Mouse (Mus musculus) heart, embryonic 12.5 days (tissue): Measurements from ENCODE around the gene Esrrg. TPM values are rescaled to one million over a fixed set of nuclear protein-coding genes. Genes with fewer than 3 reads are reported as not detected.
A peak's percentile ranks its signal among the peaks of the same experiment; 100 is the strongest.

Experiments
- ATAC-seq: fragments of 200-750 bp; cut with Nextera tagmentation; 2 replicates; pipeline ENCODE4 v1.8.0; 2017; ENCODE audit warnings: moderate TSS enrichment, moderate library complexity; ENCODE audit not compliant: insufficient number of reproducible peaks, low FRiP score
- H3K27ac ChIP-seq: fragments of 300-500 bp; sonication (generic); 2 replicates; pipeline ENCODE4 v1.5.1; 2016; ENCODE audit warnings: mild to moderate bottlenecking, moderate library complexity; ENCODE audit not compliant: poor library complexity, severe bottlenecking
- H3K27me3 ChIP-seq: fragments of 300-500 bp; sonication (generic); replicated peaks from 2 replicates; pipeline ENCODE4 v1.6.1; 2016; ENCODE audit warnings: mild to moderate bottlenecking, moderate library complexity
- H3K36me3 ChIP-seq: fragments of 300-500 bp; sonication (generic); 2 replicates; pipeline ENCODE4 v1.6.1; 2016; ENCODE audit warnings: mild to moderate bottlenecking, moderate library complexity
- H3K4me1 ChIP-seq: fragments of 300-500 bp; sonication (generic); replicated peaks from 2 replicates; pipeline ENCODE4 v1.6.1; 2016; ENCODE audit warnings: mild to moderate bottlenecking
- H3K4me2 ChIP-seq: fragments of 300-500 bp; sonication (generic); 2 replicates; pipeline ENCODE4 v1.6.1; 2016; ENCODE audit warnings: mild to moderate bottlenecking, moderate library complexity
- H3K4me3 ChIP-seq: fragments of 300-500 bp; sonication (generic); 2 replicates; pipeline ENCODE4 v1.5.1; 2016; ENCODE audit warnings: mild to moderate bottlenecking
- H3K9ac ChIP-seq: fragments of 300-500 bp; sonication (generic); 2 replicates; pipeline ENCODE4 v1.6.1; 2016; ENCODE audit warnings: mild to moderate bottlenecking, moderate library complexity
- H3K9me3 ChIP-seq: fragments of 300-500 bp; sonication (generic); replicated peaks from 2 replicates; pipeline ENCODE4 v1.6.1; 2016; ENCODE audit warnings: mild to moderate bottlenecking, moderate library complexity
- WGBS: fragments of 180-500 bp; shearing (Covaris S2); methylation state at CpG from one replicate; pipeline ENCODE4 v1.1.7; 2016; 5-methylcytosine and 5-hydroxymethylcytosine counted together
- polyA plus RNA-seq: library from polyadenylated mRNA; unstranded; fragments of >200 nt; fragmentation: Nextera tagmentation; extraction: Ambion mirVana; gene quantifications from 2 replicates; pipeline ENCODE4 v1.2.1, GENCODE M21; 2016

Gene Esrrg
- polyA plus RNA-seq, 1 experiment from 2014 or later = 33.3 TPM

GRCm38 (mm10) chr1:188207421-188207820, 598.8 kb downstream of the Esrrg start:
- 67% methylated on average over 6 of the region's 6 CpGs for WGBS

GRCm38 (mm10) chr1:188209025-188209424, 600.4 kb downstream of the Esrrg start:
- no peaks in the 10 kb centered on the region for H3K27me3 ChIP-seq
- no peak overlapping the region for H3K9ac ChIP-seq
- H3K4me1 ChIP-seq = no peaks in the 10 kb centered on the region
- no peaks in the 10 kb centered on the region for H3K9me3 ChIP-seq
- H3K36me3 ChIP-seq = peaks cover 13% of the 10 kb centered on the region; the same call in 1 of the 2 replicates
- H3K27ac ChIP-seq = no peak overlapping the region
- no peak for ATAC-seq
- 80% methylated on average over 1 of the region's 1 CpGs for WGBS
- no peak overlapping the region for H3K4me3 ChIP-seq
- no peak overlapping the region for H3K4me2 ChIP-seq

More at GRCm38 (mm10) chr1:188207421-188207820, 598.8 kb downstream of the Esrrg start:
- Histone ChIP-seq H3K9ac (no peak overlapping the region), H3K36me3 (peaks cover 13% of the 10 kb centered on the region; the same call in 1 of the 2 replicates), H3K4me3 (no peak overlapping the region), H3K27me3 (no peaks in the 10 kb centered on the region), H3K9me3 (no peaks in the 10 kb centered on the region), H3K4me1 (no peaks in the 10 kb centered on the region), H3K27ac (no peak overlapping the region), H3K4me2 (no peak overlapping the region)
- ATAC-seq = no peak

DNA sequence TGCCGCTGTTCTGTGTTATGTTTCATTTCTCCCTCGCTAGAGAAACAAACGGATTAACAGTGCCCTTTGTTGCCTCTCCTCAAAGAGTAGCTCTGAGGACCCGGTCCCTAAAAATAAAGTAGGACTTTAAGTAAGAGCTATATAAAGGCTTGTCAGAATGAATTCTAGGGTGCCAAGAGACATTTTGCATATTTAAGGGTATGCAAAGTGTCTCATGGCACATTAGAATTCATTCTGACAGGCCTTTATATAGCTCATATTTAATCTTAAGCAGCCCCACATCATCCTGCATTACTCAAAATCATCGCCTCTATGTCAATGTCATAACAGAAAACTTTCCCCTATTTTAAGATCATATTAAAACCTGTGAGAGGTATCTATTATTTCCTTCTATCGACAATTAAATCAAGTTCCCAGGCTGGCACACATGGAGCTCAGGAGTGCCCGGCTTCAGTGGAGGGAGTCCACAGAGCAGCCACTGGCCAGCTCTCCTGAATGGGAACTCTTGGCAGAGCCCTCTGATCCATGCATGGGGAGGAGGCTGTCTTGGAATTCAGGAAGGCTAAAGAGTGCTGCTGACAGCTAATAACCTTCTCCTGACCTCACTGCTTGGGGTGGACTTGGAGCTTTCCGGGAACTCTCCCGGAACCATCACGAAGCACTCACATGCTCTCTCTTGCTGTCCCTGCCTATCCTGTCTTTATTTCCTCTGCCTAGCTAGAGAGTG, 606.5 kb downstream of the Esrrg start:
- Histone ChIP-seq H3K27me3 (no peaks in the 10 kb centered on the region), H3K9ac (no peak overlapping the region), H3K9me3 (no peaks in the 10 kb centered on the region), H3K4me1 (peaks cover 6% of the 10 kb centered on the region), H3K4me3 (no peak overlapping the region), H3K4me2 (peak overlapping the region; percentile 13; the same call in 1 of the 2 replicates), H3K36me3 (peaks cover 13% of the 10 kb centered on the region; the same call in 1 of the 2 replicates), H3K27ac (peak overlapping the region; percentile 68)
- ATAC-seq = peak; percentile 29; the same call in 1 of the 2 replicates
- 42% methylated on average over 10 of the region's 10 CpGs for WGBS

GRCm38 (mm10) chr1:188221226-188221792, 612.7 kb downstream of the Esrrg start:
- Histone ChIP-seq H3K27ac (no peak overlapping the region), H3K4me3 (no peak overlapping the region), H3K27me3 (no peaks in the 10 kb centered on the region), H3K9me3 (no peaks in the 10 kb centered on the region), H3K4me1 (no peaks in the 10 kb centered on the region), H3K9ac (no peak overlapping the region), H3K4me2 (no peak overlapping the region), H3K36me3 (no peaks in the 10 kb centered on the region)
- 85% methylated on average over 4 of the region's 4 CpGs for WGBS
- ATAC-seq = no peak

DNA sequence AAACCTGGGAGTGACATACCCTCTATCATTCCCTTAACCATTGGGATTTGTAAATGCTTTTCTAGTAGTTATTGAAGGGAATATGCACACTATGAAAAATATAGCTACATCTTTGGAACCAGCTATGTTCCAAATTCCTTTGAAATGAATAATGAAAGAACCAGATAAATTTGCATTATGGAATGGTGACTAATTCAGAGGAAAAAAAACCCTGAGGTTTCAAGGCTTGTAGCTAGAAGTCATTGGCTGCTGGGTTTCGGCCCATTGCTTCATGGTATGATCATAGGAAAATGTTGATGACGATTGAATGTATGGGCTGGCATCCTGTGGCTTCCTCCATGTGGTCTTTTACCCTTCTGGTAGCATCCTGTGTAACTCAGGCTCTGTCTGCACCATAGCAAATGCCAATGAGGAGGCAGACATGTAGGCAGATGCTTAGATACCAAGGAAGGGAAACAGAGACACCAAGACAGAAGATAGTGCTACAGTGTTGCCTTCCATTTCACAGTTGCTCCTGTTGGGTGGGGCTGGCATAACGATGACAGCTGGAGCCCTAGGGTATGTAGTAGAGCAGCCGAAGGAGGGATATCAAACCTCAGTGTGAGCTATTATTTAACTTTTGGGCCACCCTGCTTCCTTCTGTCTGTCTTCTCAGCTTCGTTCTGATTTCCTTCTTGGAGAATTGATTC, 624.6 kb downstream of the Esrrg start:
- Histone ChIP-seq H3K4me1 (no peaks in the 10 kb centered on the region), H3K27me3 (no peaks in the 10 kb centered on the region), H3K9me3 (no peaks in the 10 kb centered on the region), H3K4me2 (no peak overlapping the region), H3K4me3 (no peak overlapping the region), H3K36me3 (no peaks in the 10 kb centered on the region), H3K9ac (no peak overlapping the region), H3K27ac (no peak overlapping the region)
- no peak for ATAC-seq
- WGBS = 75% methylated on average over 5 of the region's 5 CpGs

- Histone ChIP-seq H3K4me2 (no peak overlapping the region), H3K27me3 (no peaks in the 10 kb centered on the region), H3K4me1 (peaks cover 14% of the 10 kb centered on the region), H3K4me3 (no peak overlapping the region), H3K27ac (no peak overlapping the region), H3K9ac (no peak overlapping the region), H3K9me3 (no peaks in the 10 kb centered on the region), H3K36me3 (no peaks in the 10 kb centered on the region)
- no peak for ATAC-seq
Measured at GRCm38 (mm10) chr1:188238636-188239035, 630.0 kb downstream of the Esrrg start.

- H3K27ac ChIP-seq = no peak overlapping the region
- H3K27me3 ChIP-seq = no peaks in the 10 kb centered on the region
- no peak overlapping the region for H3K4me2 ChIP-seq
- ATAC-seq = no peak
- H3K4me3 ChIP-seq = no peak overlapping the region
- peaks cover 14% of the 10 kb centered on the region for H3K4me1 ChIP-seq
- 85% methylated on average over 10 of the region's 10 CpGs for WGBS
- H3K9me3 ChIP-seq = no peaks in the 10 kb centered on the region
- H3K36me3 ChIP-seq = no peaks in the 10 kb centered on the region
- H3K9ac ChIP-seq = no peak overlapping the region
Measured at GRCm38 (mm10) chr1:188241766-188242165, 633.2 kb downstream of the Esrrg start.

DNA sequence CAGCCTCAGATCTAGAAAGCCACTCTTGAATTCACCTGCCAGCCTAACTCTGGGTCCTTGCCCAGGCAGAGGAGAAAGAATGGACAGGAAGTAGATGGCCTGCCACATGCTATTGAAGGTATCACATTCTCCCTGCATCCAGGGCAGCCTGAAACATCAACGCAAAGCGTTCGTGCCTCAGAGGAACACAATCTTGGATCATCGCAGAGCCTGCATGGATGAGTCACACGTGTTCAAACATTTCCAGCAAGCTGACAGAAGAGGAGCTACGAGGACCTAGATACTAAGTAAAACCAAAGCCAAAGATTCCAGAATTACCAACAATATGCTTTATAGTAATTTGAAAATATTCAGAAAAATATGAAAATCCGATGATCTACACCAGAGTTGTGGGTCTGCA, 648.9 kb downstream of the Esrrg start:
- H3K4me3 ChIP-seq = no peak overlapping the region
- H3K27me3 ChIP-seq = no peaks in the 10 kb centered on the region
- H3K4me1 ChIP-seq = no peaks in the 10 kb centered on the region; the same call in 1 of the 2 replicates
- 0 out of 2 replicates have a peak, but pooled peaks cover 3% of the 10 kb centered on the region for H3K9me3 ChIP-seq
- no peak overlapping the region for H3K27ac ChIP-seq
- no peak overlapping the region for H3K9ac ChIP-seq
- WGBS = 81% methylated on average over 7 of the region's 7 CpGs
- no peak for ATAC-seq
- no peak overlapping the region for H3K4me2 ChIP-seq
- no peaks in the 10 kb centered on the region for H3K36me3 ChIP-seq

GRCm38 (mm10) chr1:188260259-188261107, 651.9 kb downstream of the Esrrg start:
- 65% methylated on average over 6 of the region's 6 CpGs for WGBS
- no peak overlapping the region for H3K27ac ChIP-seq
- ATAC-seq = no peak
- H3K4me3 ChIP-seq = no peak overlapping the region
- H3K9ac ChIP-seq = no peak overlapping the region
- no peaks in the 10 kb centered on the region for H3K27me3 ChIP-seq
- no peak overlapping the region for H3K4me2 ChIP-seq
- no peaks in the 10 kb centered on the region for H3K36me3 ChIP-seq
- H3K4me1 ChIP-seq = no peaks in the 10 kb centered on the region; the same call in 1 of the 2 replicates
- no peaks in the 10 kb centered on the region for H3K9me3 ChIP-seq

- WGBS = 70% methylated on average over 10 of the region's 10 CpGs
Measured at GRCm38 (mm10) chr1:188261903-188262682, 653.5 kb downstream of the Esrrg start, which contains the start of gene Ush2a. TSS of gene Ush2a (plus strand) at chr1:188262023.

More at GRCm38 (mm10) chr1:188261903-188262682, 653.5 kb downstream of the Esrrg start, which contains the start of gene Ush2a:
- ATAC-seq = no peak
- no peaks in the 10 kb centered on the region for H3K27me3 ChIP-seq
- H3K27ac ChIP-seq = no peak within 1 kb of the TSS
- no peaks in the 10 kb centered on the region for H3K9me3 ChIP-seq
- H3K4me1 ChIP-seq = peaks cover 1% of the 10 kb centered on the region; the same call in 1 of the 2 replicates
- no peak within 1 kb of the TSS for H3K9ac ChIP-seq
- no peak within 1 kb of the TSS for H3K4me2 ChIP-seq
- H3K4me3 ChIP-seq = no peak within 1 kb of the TSS
- no peaks in the 10 kb centered on the region for H3K36me3 ChIP-seq
